Mouse (Mus musculus) mature B cell (primary cell): Measurements from ENCODE around the gene Ccl12.

Experiments
- in situ Hi-C: fragments of 300-500 bp; cut with MboI; formaldehyde crosslinking; loops from 2 replicates; pipeline ENCODE4 v1.14.3; 2019

Gene Ccl12

DNA sequence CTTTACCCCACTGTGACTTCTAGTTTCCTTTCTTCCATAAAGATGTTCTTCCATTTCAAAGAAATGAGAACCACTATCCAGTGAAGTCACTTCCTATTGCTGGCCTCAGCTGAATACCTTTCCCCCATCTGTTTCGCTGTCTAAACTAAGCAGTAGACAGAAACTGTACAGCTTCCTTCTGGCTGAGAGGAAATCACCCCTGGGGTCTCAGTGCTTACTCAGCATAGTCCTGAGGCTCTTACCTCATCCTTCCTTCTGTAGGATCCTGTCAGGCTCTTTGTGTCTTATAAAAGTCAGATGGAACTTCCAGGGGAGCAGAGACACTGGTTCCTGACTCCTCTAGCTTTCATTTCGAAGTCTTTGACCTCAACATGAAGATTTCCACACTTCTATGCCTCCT, at the start of gene Ccl12:
Ccl12 (plus strand) TSS at position 317 of the 400 bp plus-strand sequence.
- in situ Hi-C loops, result no loop called here

DNA sequence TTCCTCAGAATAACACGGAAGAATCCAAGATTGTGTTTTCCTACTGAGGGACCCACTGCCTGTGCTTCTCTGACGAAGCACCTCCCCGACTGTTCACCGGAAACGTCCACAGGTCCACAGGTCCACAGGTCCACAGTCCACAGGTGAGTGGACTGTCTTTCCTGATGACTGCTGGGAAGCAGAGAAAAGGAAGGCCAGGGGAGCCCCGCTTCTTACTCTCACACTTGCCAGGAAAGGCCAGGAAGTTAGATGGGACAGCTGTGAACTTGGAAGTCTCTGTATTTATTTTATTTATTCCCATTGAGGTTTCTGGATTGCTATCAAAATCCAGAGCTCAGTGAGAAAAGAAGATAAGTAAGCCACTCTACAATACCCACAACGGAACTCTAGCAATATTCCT, 47.8 kb upstream of the Ccl12 start:
- in situ Hi-C loops, result no loop called here

DNA sequence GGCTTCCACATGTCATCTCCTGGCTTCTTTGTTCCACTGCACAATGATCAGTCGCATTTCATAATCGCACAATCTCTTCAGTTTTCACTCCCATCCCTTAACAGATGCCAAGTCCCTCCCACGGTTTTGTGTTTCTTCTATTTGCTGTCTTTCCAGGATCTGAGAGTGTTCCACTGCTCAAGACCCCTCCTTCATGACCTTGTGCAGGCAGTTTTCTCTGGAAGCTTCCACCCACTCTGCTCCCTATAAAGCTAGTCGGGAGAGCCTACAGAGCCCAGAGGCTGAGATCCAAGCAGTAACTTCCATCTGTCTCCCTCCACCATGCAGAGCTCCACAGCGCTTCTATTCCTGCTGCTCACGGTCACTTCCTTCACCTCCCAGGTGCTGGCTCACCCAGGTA, 44.0 kb upstream of the Ccl12 start, which contains the start of gene Ccl11:
Ccl11 (plus strand) TSS at position 178 of the 400 bp plus-strand sequence.
- in situ Hi-C loops, result no loop called here

DNA sequence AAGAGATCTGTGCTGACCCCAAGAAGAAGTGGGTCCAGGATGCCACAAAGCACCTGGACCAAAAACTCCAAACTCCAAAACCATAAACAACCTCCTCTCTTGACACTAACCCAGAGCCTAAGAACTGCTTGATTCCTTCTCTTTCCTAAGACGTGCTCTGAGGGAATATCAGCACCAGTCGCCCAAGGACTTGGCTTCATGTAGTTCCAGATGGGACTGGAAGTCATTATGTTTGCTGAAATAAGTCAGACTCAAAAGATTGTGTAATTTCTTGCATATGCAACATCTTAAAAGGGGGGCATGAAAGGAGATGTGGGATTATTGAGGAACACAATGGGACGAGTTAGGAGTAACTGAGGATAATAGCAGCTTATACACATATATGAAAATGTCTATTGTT, 39.4 kb upstream of the Ccl12 start:
- in situ Hi-C loops, result no loop called here

DNA sequence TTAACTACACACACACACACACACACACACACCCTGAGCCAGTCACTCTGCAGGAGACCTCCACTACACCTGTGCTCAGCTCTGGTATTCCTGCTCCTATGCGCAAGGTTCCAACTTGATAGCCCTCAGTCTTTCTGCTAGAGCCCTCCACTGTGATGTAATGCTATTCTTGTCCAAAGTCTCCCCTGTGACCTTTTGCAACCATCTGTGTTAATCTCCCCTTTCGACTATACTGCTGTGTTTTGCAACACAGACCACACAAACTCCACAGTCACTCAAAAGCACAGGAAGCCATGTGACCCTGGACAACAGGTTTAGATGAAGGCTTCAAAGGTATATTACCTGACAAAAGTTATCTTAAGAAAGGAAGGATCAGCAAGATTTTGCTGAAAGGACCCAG, 38.2 kb upstream of the Ccl12 start:
- in situ Hi-C loops, result no loop called here

DNA sequence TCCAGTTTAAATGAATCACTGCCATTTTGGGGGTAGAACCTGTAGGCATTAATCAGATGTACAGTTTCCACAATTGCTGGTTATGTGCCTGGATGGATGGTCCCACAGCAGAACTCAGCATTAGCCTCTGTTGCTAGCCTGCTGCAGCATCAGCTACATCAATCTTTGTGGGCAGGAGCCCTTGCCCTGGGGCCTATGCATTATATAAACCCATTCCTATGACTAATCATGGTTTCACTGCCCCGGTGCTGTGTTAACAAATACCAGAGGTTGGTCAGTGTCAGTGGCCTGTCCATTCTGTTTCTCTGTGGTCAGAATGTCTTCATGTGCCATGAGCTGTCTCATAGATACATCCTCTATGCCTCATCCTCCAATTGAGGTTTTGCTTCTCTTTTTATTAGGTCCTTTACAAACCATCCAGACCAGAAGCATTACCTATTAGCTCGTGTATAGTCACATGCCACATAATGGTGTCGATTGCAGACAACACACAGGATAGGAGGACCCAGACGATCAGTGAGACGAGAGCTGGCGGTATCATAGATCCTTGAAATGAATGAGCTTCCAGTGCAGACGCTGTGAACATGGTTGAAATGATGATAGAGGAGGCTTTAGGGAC, 34.6 kb upstream of the Ccl12 start:
- in situ Hi-C loops, result no loop called here

DNA sequence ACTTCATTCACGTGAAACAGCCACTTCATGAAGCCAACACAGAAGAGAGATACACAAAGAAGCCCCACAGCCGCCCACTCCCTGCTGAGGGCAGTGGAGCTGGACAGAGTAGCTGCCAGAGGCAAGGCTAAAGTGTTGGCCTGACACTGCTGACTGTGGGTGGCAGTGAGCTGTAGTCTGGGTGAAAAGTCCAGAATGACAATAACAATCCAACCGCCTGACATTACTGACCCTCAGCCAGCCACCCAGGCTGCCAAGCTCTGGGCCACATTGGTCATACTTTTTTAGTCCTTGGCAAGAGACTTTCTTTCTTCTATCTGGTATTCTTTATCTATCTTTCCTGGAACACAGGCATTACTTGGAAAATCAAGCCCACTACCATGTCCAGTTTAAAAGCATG, 30.6 kb upstream of the Ccl12 start:
- in situ Hi-C loops, result no loop called here

DNA sequence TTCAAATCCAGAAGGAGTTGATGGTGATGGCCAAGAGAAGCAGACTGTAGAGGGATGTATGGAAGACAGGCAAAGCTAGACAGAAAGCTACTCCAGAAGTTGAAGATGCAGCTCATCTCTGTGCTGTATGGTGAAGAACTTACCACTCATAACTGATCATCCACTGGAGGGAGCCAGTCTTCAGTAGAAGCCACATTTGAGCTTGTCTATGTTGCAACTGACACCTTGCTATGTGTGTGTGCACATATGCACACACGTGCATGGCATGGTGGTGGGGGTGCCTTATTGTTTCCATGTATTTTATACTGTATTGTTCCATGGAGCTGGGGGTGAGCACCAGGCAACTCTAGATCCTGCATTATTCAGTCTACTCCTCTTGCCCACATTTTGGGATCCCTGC, 29.3 kb upstream of the Ccl12 start:
- in situ Hi-C loops, result no loop called here

DNA sequence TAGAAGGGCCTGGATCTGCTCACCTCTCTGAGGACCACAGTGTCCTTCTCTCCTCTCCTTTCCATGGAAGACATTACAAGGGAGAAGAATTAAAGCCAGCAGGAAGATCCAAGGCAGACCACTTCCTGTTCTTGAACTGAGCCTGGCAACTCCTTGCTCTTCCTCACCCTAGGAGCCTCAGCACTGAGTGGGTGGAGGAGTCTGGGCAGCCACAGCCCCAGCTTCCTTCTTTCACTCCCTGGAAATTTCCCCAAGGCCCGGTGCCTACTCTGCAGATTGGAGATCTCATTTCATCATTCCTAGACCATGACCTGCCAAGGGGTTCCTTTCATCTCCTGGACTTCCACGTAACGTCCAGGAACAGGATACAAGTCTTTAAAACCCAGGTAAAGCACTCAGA, 28.7 kb upstream of the Ccl12 start:
- in situ Hi-C loops, result no loop called here

DNA sequence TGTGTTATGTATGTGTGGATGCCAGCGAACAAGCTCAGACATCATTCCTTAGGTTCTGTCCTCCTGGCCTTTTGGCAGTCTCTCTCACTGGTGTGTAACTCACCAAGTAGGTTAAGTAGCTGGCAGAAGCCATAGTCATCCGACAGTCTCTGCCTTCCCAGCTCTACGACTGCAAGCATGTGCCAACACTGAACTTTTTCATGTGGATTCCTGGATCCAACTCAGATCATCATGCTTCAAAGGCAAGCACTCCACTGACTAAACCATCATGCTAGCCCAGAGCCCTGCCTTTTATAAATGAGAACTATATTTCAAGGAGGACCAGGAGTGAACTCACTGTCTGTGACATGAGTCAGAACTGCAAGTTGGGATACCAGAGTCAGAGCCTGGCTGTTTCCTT, 28.0 kb upstream of the Ccl12 start:
- in situ Hi-C loops, result no loop called here

DNA sequence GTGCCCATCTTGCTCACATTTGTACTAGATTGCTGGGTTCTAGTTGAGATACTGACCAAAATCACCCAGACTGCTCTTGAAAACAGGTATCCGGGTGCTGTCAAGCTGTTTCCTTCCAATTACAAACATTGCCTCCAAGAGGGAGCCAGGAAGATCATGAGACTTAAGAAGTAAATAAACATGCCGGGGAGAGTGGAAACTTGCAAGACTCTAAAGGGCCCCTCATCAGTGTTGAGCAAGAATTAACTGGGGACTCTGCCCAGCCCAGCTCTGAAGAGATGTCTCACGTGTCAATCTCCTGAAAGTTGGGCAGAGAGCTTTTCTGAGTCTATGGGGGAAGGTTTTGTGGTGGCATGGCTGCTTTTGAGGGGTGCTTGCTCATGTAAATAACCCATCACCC, 24.6 kb upstream of the Ccl12 start:
- in situ Hi-C loops, result no loop called here

DNA sequence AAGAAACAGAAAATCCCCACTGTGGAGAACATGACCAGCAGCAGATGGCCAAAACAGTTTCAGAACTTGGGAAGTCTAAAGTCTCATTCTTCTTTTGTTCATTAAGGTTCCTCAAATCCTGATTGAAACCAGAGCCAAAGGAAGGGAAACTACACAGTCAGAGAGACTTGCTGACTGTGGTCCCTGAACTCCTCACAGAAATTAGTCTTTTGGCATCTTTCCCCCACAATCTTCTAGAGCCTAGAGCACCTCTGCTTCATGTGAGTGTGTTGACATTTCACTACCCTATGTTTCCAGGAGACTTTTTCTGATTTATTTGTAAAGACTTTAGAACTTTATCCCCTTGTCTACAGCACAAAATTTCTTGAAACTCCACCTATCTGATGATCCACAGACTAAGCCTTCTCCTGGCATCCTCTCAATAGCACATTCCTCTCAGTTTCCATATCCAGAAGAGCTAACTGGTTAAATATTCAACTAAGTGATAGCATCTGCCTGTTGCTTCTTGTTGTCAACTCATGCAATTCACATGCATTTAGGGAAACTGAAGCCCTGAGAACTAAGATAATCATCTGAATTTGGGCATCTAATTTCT, 23.4 kb upstream of the Ccl12 start:
- in situ Hi-C loops, result no loop called here

DNA sequence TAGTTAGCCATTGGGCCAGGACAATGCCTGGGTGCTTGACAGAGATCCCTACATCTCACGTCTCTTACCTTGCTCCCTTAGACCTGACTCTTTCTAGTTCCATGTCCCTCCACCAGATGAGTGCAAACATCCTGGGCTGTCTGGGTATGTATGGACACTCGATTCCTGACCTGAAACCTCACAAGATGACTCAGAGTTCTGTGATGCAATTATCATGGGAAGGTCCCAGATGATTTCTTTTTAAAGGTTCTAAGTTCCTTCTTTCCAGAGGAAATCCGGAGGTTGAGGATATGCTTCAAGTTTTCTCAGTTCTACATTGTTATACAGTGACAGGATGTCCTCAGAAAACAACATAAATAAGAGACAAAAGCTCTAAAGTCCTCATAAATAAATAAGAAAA, 20.8 kb upstream of the Ccl12 start:
- in situ Hi-C loops, result no loop called here

DNA sequence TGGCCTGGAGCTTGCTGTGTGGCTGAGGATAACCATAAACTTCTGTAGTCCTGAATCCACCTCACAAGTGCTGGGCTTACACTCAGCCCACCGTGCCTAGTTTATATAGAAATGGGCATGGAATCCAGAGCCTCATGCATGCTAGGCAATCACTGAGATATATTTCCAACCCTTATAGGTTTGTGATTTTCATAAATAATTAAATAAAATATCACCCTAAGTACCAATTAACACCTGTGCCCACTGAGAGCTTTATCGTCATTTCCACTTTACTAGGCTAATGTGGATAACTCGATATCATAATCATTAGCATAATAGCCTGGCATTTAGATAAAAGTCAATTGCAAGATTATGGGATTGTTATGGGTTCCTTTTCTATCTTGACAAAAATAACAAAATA, 17.3 kb upstream of the Ccl12 start:
- in situ Hi-C loops, result no loop called here

DNA sequence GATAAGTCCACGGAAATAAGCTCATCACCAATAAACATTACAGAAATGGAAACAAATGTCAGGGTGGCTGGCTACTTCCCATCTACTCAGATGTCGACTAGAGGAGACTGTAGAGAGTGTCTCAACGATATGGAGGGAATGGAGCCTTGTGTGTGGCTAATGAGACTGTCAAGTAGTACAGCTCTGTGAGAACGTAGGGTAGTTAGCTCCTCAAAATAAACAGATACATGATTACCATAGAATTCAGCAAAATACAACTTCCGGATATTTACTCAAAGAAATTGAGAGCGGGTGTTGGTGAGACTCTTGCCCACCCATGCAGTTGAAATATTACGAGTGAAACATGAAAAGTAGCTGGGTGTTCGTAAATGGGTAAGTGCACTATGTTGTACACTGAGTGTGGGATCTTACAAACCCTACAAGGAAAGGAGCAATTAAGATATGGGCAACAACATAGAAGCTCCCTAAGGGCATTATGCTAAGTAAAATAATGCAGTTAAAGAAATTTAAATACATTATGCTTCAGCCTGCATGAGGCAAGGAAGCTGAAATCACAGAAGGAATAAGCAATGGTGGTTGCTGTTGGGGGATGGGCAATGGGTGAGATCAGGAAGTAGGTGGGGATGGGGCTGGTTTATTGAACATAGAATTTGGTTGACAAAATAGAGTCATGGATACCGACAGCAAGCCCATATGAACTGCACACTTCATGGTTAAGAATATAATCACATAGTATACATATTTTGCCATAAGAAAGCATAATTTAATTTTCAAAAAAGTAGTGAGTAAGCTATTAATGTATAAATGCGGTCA, 1.9 kb upstream of the Ccl12 start:
- in situ Hi-C loops, result no loop called here

DNA sequence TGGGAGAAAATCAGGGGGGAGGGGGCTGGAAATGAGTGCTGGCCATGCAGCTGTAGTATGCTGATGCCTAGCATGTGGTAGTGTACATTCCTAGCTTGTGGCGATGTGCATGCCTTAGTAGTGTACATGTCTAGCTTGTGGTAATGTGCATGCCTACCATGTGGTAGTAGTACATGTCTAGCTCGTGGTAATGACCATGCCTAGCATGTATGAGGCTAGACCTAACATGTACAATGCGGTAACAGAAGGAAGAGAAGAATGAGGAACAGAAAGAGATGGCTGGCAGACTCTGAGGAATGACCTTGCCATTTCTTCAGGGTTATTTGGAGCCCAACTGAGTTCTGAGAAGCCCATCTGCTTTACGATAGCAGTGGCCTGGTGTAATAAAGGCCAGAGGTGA, 558 bp upstream of the Ccl12 start:
- in situ Hi-C loops, result no loop called here

DNA sequence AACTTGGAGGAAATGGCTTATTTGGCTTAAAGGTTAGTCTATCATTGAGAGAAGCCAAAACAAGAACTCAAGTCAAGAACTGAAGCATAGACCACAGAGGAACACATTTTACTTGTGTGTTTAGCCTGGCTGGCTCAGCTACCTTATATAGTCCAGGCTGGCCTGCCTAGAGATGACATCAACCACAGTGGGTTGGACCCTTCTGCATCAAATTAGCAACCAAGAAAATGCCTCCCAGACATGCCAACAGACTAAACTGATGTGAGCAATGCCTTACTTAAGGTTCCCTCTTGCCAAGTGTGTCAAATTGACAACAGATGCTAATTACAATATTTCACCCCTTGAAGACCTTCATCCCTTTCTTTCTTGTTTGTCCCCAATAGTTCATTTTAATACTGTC, 8.0 kb downstream of the Ccl12 start:
- in situ Hi-C loops, result no loop called here

DNA sequence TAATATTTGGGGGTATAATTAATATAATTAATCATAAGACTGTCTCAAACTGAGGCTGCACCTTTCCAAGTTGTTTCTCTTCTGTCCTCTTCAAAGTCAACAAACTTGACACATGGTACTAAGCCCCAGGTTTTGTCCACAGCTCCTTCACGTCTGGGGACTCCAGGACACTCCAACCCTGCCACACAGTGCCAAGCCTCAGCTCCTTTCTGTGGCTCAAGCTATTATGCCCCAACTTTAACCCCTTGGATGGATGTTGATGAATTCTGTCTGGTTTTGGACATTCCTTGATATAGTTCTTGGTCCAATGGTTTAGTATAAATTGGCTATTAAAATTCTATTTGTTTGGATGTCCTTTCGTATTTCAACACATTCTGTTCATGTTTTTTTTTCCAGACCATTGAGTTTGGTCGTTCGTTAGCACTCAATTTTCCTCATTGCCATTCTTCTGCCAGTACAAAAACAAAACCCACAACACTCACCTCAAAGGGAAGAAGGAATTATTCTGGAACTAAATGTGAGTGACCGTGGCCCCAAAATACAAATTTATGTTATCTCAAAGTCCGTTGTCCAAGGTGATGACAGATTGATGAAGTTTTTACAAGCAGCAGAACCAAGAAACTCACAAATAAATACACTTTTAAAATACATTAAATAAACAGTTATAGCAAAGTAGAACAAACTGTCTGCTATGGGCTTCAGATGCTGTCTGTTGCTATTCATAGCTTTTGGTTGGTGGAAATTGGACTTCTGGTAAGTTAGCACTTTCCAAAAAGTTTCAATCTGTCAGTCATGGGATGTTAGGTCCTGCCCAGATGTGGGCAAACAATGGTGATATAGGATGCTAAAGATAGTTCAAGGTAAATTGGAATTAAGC, 9.0 kb downstream of the Ccl12 start:
- in situ Hi-C loops, result no loop called here

DNA sequence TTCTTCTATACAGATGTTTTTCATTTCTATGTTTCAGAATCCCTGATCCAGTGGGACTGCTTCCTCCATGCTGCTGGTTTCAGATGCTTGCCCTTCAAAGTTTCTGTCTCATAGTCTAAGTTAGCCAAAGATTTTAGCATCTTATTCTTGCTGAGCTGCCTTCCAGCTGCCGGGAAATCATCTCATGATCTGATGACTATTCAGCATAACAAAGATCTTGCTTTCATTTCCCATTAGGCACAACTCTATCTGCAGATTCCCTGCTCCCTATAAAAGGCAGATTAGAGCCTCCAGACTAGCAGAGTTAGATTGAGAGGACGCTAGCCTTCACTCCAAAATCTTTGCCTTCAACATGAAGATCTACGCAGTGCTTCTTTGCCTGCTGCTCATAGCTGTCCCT, 13.2 kb downstream of the Ccl12 start, which contains the start of gene Ccl8:
Ccl8 (plus strand) TSS at position 301 of the 400 bp plus-strand sequence.
- in situ Hi-C loops, result no loop called here

DNA sequence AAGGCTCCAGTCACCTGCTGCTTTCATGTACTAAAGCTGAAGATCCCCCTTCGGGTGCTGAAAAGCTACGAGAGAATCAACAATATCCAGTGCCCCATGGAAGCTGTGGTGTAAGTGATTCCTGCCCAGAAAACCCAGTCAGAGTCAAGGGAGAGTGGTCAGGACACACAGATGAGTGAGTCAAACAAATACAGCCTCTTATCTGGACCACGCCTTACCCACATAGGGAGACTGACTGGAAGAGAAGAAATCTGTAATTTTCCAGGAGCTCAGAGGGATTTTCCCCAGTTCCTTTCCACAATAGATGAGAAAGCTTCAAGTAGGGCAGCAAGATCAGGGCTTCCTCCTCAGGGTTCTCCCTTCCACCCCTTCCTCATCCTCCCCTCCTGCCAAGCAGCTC, 14.4 kb downstream of the Ccl12 start:
- in situ Hi-C loops, result no loop called here

DNA sequence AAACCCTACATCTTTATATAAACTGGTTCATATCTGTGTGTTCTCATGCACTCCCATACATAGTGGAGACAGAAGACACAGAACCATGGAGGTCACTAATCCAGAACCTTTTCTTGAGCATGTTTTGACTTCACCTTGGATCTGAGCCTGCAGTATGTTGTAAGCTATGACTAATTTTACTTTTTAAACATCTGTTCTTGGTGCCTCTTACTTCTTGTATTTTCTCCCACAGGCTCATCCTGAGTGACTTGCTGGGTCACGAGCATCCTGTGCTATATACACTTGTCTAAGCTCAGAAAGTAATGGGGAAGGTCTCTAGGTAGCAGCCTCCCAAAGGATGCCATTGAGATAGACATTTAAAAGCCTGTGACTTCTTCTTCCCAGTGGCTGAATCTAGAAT, 31.3 kb downstream of the Ccl12 start:
- in situ Hi-C loops, result no loop called here

DNA sequence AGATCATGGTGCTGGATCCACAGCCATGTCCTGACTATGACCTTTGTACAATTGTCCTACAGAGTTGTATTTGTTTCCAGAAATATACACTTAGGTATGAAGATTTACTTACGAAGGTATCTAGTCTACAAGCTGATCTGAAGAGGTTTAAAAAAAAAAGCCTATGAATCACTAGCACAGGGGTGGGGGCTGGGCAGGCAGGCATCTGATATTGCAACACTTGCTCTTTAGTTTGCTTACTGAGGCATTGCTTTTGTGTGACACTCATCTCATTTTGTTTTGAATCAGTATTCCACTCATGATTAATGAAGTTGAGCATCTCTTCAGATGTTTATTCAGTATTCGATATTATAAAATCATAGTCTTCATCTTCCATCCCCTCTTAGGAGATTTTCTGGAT, 34.6 kb downstream of the Ccl12 start:
- in situ Hi-C loops, result no loop called here
